Comparison of ENCODE assay signal across 8 mouse cellular contexts in the genomic region with DNA sequence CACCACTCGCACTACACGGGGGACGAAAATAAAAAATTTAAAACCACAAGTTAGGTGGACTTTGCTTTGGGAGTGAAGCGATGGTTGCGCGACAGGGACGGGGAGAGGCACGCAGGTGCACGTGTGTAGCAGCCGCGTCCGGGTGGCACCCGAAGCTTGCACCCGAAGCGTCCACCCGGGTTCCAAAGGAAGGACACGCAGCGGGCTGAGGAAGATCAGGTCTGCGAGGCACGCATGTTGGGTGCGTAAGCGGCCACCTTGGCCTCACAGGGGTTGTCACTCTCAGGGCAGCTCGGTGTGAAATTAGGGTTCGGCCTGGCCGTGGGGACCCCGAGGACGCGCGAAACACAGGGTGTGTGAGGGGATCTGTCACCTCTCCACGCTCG. TPM values are rescaled to one million over a fixed set of nuclear protein-coding genes. Genes with fewer than 3 reads are reported as not detected.
A peak's percentile ranks its signal among the peaks of the same experiment; 100 is the strongest.
DNase-seq lines count a peak whose midpoint lies in the region; ATAC-seq and TF ChIP-seq lines count a peak whose summit lies in the region.

No protein-coding gene starts in this region.

- H3K4me1 ChIP-seq in heart, embryonic 12.5 days (replicated peaks) = peaks cover 17% of the 10 kb centered on the region
- peaks cover 18 to 47% of the 10 kb centered on the region in 2 experiments for H3K4me1 ChIP-seq in CH12.LX (ENCODE audit: control insufficient read depth in 1 of 2, insufficient read depth in 2 of 2)
- peaks cover 4% of the 10 kb centered on the region; the same call in 1 of the 2 replicates for H3K4me1 ChIP-seq in cortical plate, adult 2 months (ENCODE audit: control insufficient read depth, insufficient read depth, low read length)
- H3K4me1 ChIP-seq in hindbrain, embryonic 15.5 days (replicated peaks) = peaks cover 21% of the 10 kb centered on the region
- peaks cover 18% of the 10 kb centered on the region for H3K4me1 ChIP-seq in midbrain, embryonic 10.5 days

- WGBS in heart, embryonic 12.5 days = 2% methylated on average over 31 of the region's 31 CpGs
- 2% methylated on average over 31 of the region's 31 CpGs for WGBS in hindbrain, embryonic 15.5 days
- 4% methylated on average over 31 of the region's 31 CpGs for WGBS in midbrain, embryonic 10.5 days

- H3K9ac ChIP-seq in heart, embryonic 12.5 days = peak overlapping the region; percentile 75
- H3K9ac ChIP-seq in CH12.LX (ENCODE audit: insufficient read depth, low read depth) = peak overlapping the region; percentile 20
- H3K9ac ChIP-seq in hindbrain, embryonic 15.5 days = peak overlapping the region; percentile 51

- H3K4me3 ChIP-seq in heart, embryonic 12.5 days = peak overlapping the region; percentile 70
- peak overlapping the region; percentile 67 to 87 (median 72) for H3K4me3 ChIP-seq in CH12.LX (replicated peaks in 1 of 3; ENCODE audit: low read depth in 2 of 3, low read length in 2 of 3, poor library complexity in 1 of 3)
- peak overlapping the region; percentile 95 for H3K4me3 ChIP-seq in cortical plate, adult 2 months (ENCODE audit: insufficient read depth, low read length)
- peak overlapping the region; percentile 57 for H3K4me3 ChIP-seq in hindbrain, embryonic 15.5 days
- H3K4me3 ChIP-seq in midbrain, embryonic 10.5 days = peak overlapping the region; percentile 64

- no peak for TF ChIP-seq POLR2A in CH12.LX (IDR thresholded peaks at IDR 0.05; ENCODE audit: low read depth, low read length)
- no peak for TF ChIP-seq POLR2A in cortical plate, adult 2 months (IDR thresholded peaks at IDR 0.05; ENCODE audit: extremely low read depth, insufficient read depth, low read length)

- no peak for TF ChIP-seq RAD21 in CH12.LX (IDR thresholded peaks at IDR 0.05; ENCODE audit: low read depth, low read length)

- H3K4me2 ChIP-seq in heart, embryonic 12.5 days = peak overlapping the region; percentile 93
- peak overlapping the region; percentile 70 for H3K4me2 ChIP-seq in CH12.LX (ENCODE audit: insufficient read depth, low read depth, poor library complexity, severe bottlenecking)
- peak overlapping the region; percentile 85 for H3K4me2 ChIP-seq in hindbrain, embryonic 15.5 days

- no peaks in the 10 kb centered on the region for H3K79me2 ChIP-seq in CH12.LX (replicated peaks; ENCODE audit: control insufficient read depth, extremely low read depth, insufficient read depth, poor library complexity, severe bottlenecking)

- TF ChIP-seq CTCF in CH12.LX (conservative IDR thresholded peaks at IDR 0.05 in 1 of 2, IDR thresholded peaks at IDR 0.05 in 1 of 2; ENCODE audit: low read depth in 2 of 2, low read length in 2 of 2) = no peak
- TF ChIP-seq CTCF in cortical plate, adult 2 months (IDR thresholded peaks at IDR 0.05; ENCODE audit: extremely low read depth, insufficient read depth, low read length) = no peak

- TF ChIP-seq EP300 in CH12.LX (IDR thresholded peaks at IDR 0.05; ENCODE audit: low read length) = no peak

- H3K27ac ChIP-seq in heart, embryonic 12.5 days (ENCODE audit: poor library complexity, severe bottlenecking) = no peak overlapping the region
- H3K27ac ChIP-seq in CH12.LX (ENCODE audit: insufficient read depth, low read depth) = peak overlapping the region; percentile 30; the same call in 1 of the 2 replicates
- peak overlapping the region; percentile 14; the same call in 1 of the 2 replicates for H3K27ac ChIP-seq in cortical plate, adult 2 months (ENCODE audit: insufficient read depth, low read length)
- H3K27ac ChIP-seq in hindbrain, embryonic 15.5 days (replicated peaks) = peak overlapping the region; percentile 50
- H3K27ac ChIP-seq in midbrain, embryonic 10.5 days (replicated peaks) = peak overlapping the region; percentile 81

- no peaks in the 10 kb centered on the region for H3K36me3 ChIP-seq in heart, embryonic 12.5 days
- H3K36me3 ChIP-seq in CH12.LX (replicated peaks in 1 of 2; ENCODE audit: control insufficient read depth in 1 of 2, insufficient read depth in 1 of 2, low read length in 1 of 2) = no peaks in the 10 kb centered on the region
- no peaks in the 10 kb centered on the region for H3K36me3 ChIP-seq in hindbrain, embryonic 15.5 days
- H3K36me3 ChIP-seq in midbrain, embryonic 10.5 days = no peaks in the 10 kb centered on the region

- in situ Hi-C loops in CH12.LX (cut with MboI; ENCODE audit: low pct_ligation_motif_present, low pct_unique_long_range_greater_than_20kb, low sequenced_read_pairs) = loop anchor here (5.0 kb wide), 1 partner anchor 39 kb away; the partner anchor contains the start of gene Tmem161a

- H3K9me3 ChIP-seq in heart, embryonic 12.5 days (replicated peaks) = no peaks in the 10 kb centered on the region
- H3K9me3 ChIP-seq in CH12.LX (replicated peaks; ENCODE audit: low read length) = no peaks in the 10 kb centered on the region
- no peaks in the 10 kb centered on the region for H3K9me3 ChIP-seq in hindbrain, embryonic 15.5 days
- H3K9me3 ChIP-seq in midbrain, embryonic 10.5 days (replicated peaks) = no peaks in the 10 kb centered on the region

- dilution Hi-C loops in CH12.LX (cut with MboI; ENCODE audit: extremely low pct_ligation_motif_present, extremely low pct_unique_long_range_greater_than_20kb, low sequenced_read_pairs) = no loop called here

- H3K27me3 ChIP-seq in heart, embryonic 12.5 days (replicated peaks) = no peaks in the 10 kb centered on the region
- no peaks in the 10 kb centered on the region for H3K27me3 ChIP-seq in CH12.LX (replicated peaks)
- H3K27me3 ChIP-seq in hindbrain, embryonic 15.5 days = 0 out of 2 replicates have a peak, but pooled peaks cover 8% of the 10 kb centered on the region
- H3K27me3 ChIP-seq in midbrain, embryonic 10.5 days (ENCODE audit: low read depth, poor library complexity, severe bottlenecking) = peaks cover 21% of the 10 kb centered on the region

- no peak for ATAC-seq in heart, embryonic 12.5 days (ENCODE audit: insufficient number of reproducible peaks, low FRiP score)
- ATAC-seq in hindbrain, embryonic 15.5 days (ENCODE audit: low FRiP score, low read depth) = no peak; the same call in 1 of the 2 replicates
- no peak for ATAC-seq in CD4-positive, CD25-positive, alpha-beta regulatory T cell, adult 4 months

- DNase-seq in heart, postnatal 4 days = no peak
- DNase-seq in CH12.LX (ENCODE audit: extremely low read depth) = no peak
- no peak for DNase-seq in midbrain, embryonic 10.5 days (ENCODE audit: low spot score)
- DNase-seq in layer of hippocampus, postnatal 36 days = no peak

TF ChIP-seq in CH12.LX, 34 proteins besides CTCF, POLR2A, EP300 and RAD21 (continues in another document):
- TF ChIP-seq MYC (IDR thresholded peaks at IDR 0.05; ENCODE audit: low read depth, low read length) (0 out of 2 replicates have a peak, but pooled peaks have one; percentile 9), POLR2AphosphoS2 (IDR thresholded peaks at IDR 0.05; ENCODE audit: low read depth, low read length) (no peak)

RNA-seq across cellular contexts. Expression of gene Slc25a42, which starts 0.4 kb away (rescaled TPM):
- polyA plus RNA-seq in heart, embryonic 12.5 days (2016; fragmentation: Nextera tagmentation; extraction: Ambion mirVana) = 8.5 and 9.7 TPM in 2 replicates
- 10 to 100 TPM; 25.9 to 28.0 TPM for total RNA-seq in heart, postnatal 4 days (2021)
- 2.5 and 3.0 TPM in 2 replicates for total RNA-seq in CH12.LX (2012; rRNA removed)
- total RNA-seq in CH12.LX (2014; rRNA removed) = 0.63 and 0.80 TPM in 2 replicates
- 2.9 and 3.4 TPM in 2 replicates for polyA plus RNA-seq in CH12.LX (2012; ENCODE audit: insufficient read length, low read depth)
- 55.9 and 56.8 TPM in 2 replicates for polyA plus RNA-seq in cortical plate, adult 2 months (2012; rRNA removed)
- polyA plus RNA-seq in hindbrain, embryonic 15.5 days (2015; fragmentation: Nextera tagmentation; extraction: Ambion mirVana) = 8.2 and 10.2 TPM in 2 replicates
- 2.2 and 2.7 TPM in 2 replicates for polyA plus RNA-seq in midbrain, embryonic 10.5 days (2016; fragmentation: Nextera tagmentation; extraction: Ambion mirVana)
- 10 to 100 TPM; 44.8 to 49.7 TPM for total RNA-seq in layer of hippocampus, postnatal 36 days (2021)
- 1 to 10 TPM; 6.2 to 9.7 TPM for polyA plus RNA-seq in CD4-positive, CD25-positive, alpha-beta regulatory T cell, adult 4 months (2017; shearing (Covaris generic))

RNA-seq across cellular contexts. Expression of gene Sugp2, which starts 22.3 kb away (rescaled TPM):
- 33.8 and 36.0 TPM in 2 replicates for polyA plus RNA-seq in heart, embryonic 12.5 days (2016; fragmentation: Nextera tagmentation; extraction: Ambion mirVana)
- 10 to 100 TPM; 52.2 to 55.4 TPM for total RNA-seq in heart, postnatal 4 days (2021)
- total RNA-seq in CH12.LX (2012; rRNA removed) (22.4 and 23.6 TPM in 2 replicates), CH12.LX (2014; rRNA removed) (9.4 and 10.0 TPM in 2 replicates)
- polyA plus RNA-seq in CH12.LX (2012; ENCODE audit: insufficient read length, low read depth) = 20.1 and 21.4 TPM in 2 replicates
- 105 and 121 TPM in 2 replicates for polyA plus RNA-seq in cortical plate, adult 2 months (2012; rRNA removed)
- 89.2 and 90.9 TPM in 2 replicates for polyA plus RNA-seq in hindbrain, embryonic 15.5 days (2015; fragmentation: Nextera tagmentation; extraction: Ambion mirVana)
- 57.6 and 62.4 TPM in 2 replicates for polyA plus RNA-seq in midbrain, embryonic 10.5 days (2016; fragmentation: Nextera tagmentation; extraction: Ambion mirVana)
- 100 to 1,000 TPM; 118 to 126 TPM for total RNA-seq in layer of hippocampus, postnatal 36 days (2021)
- 10 to 100 TPM; 19.9 to 35.1 TPM for polyA plus RNA-seq in CD4-positive, CD25-positive, alpha-beta regulatory T cell, adult 4 months (2017; shearing (Covaris generic))

RNA-seq across cellular contexts. Expression of gene Armc6, which starts 22.5 kb away (rescaled TPM):
- polyA plus RNA-seq in heart, embryonic 12.5 days (2016; fragmentation: Nextera tagmentation; extraction: Ambion mirVana) = 22.6 and 23.4 TPM in 2 replicates
- 10 to 100 TPM; 10.2 to 10.6 TPM for total RNA-seq in heart, postnatal 4 days (2021)
- 31.1 and 39.2 TPM in 2 replicates for total RNA-seq in CH12.LX (2012; rRNA removed)
- 21.6 and 23.7 TPM in 2 replicates for total RNA-seq in CH12.LX (2014; rRNA removed)
- 20.0 and 20.7 TPM in 2 replicates for polyA plus RNA-seq in CH12.LX (2012; ENCODE audit: insufficient read length, low read depth)
- 55.9 and 58.0 TPM in 2 replicates for polyA plus RNA-seq in cortical plate, adult 2 months (2012; rRNA removed)
- polyA plus RNA-seq in hindbrain, embryonic 15.5 days (2015; fragmentation: Nextera tagmentation; extraction: Ambion mirVana) = 107 and 114 TPM in 2 replicates
- polyA plus RNA-seq in midbrain, embryonic 10.5 days (2016; fragmentation: Nextera tagmentation; extraction: Ambion mirVana) = 35.7 and 38.8 TPM in 2 replicates
- total RNA-seq in layer of hippocampus, postnatal 36 days (2021) = 10 to 100 TPM; 47.0 to 50.5 TPM
- 10 to 100 TPM in 1 of 2 experiments, 1 to 10 TPM in 1; 8.9 to 13.9 TPM for polyA plus RNA-seq in CD4-positive, CD25-positive, alpha-beta regulatory T cell, adult 4 months (2017; shearing (Covaris generic))

RNA-seq across cellular contexts. Expression of gene Tmem161a, which starts 39.6 kb away (rescaled TPM):
- 98.0 and 100 TPM in 2 replicates for polyA plus RNA-seq in heart, embryonic 12.5 days (2016; fragmentation: Nextera tagmentation; extraction: Ambion mirVana)
- total RNA-seq in heart, postnatal 4 days (2021) = 100 to 1,000 TPM; 100 to 110 TPM
- total RNA-seq in CH12.LX (2012; rRNA removed) (54.2 and 65.0 TPM in 2 replicates), CH12.LX (2014; rRNA removed) (68.2 and 73.6 TPM in 2 replicates)
- 42.3 and 48.5 TPM in 2 replicates for polyA plus RNA-seq in CH12.LX (2012; ENCODE audit: insufficient read length, low read depth)
- 55.9 and 74.3 TPM in 2 replicates for polyA plus RNA-seq in cortical plate, adult 2 months (2012; rRNA removed)
- polyA plus RNA-seq in hindbrain, embryonic 15.5 days (2015; fragmentation: Nextera tagmentation; extraction: Ambion mirVana) = 47.3 and 53.1 TPM in 2 replicates
- polyA plus RNA-seq in midbrain, embryonic 10.5 days (2016; fragmentation: Nextera tagmentation; extraction: Ambion mirVana) = 66.1 and 73.4 TPM in 2 replicates
- 10 to 100 TPM; 43.5 to 57.1 TPM for total RNA-seq in layer of hippocampus, postnatal 36 days (2021)
- polyA plus RNA-seq in CD4-positive, CD25-positive, alpha-beta regulatory T cell, adult 4 months (2017; shearing (Covaris generic)) = 10 to 100 TPM; 25.3 to 54.7 TPM

Comparison
In these comparisons a context has a peak if more than half of its experiments do, and no peak if none do; other contexts are left out.
1. H3K9ac ChIP-seq: peak in every context shown above with its lines; median percentile 75 in heart, embryonic 12.5 days; 51 in hindbrain, embryonic 15.5 days; 20 in CH12.LX.